Mouse (Mus musculus) Muller cell, postnatal 12 days (primary cell): ENCODE data around the gene Chn1.

Source experiments
- DNase-seq: peaks from one replicate; pipeline ENCODE4 v3.0.0-alpha.2; 2015; ENCODE audit errors: inconsistent ontology term

Gene Chn1

DNA sequence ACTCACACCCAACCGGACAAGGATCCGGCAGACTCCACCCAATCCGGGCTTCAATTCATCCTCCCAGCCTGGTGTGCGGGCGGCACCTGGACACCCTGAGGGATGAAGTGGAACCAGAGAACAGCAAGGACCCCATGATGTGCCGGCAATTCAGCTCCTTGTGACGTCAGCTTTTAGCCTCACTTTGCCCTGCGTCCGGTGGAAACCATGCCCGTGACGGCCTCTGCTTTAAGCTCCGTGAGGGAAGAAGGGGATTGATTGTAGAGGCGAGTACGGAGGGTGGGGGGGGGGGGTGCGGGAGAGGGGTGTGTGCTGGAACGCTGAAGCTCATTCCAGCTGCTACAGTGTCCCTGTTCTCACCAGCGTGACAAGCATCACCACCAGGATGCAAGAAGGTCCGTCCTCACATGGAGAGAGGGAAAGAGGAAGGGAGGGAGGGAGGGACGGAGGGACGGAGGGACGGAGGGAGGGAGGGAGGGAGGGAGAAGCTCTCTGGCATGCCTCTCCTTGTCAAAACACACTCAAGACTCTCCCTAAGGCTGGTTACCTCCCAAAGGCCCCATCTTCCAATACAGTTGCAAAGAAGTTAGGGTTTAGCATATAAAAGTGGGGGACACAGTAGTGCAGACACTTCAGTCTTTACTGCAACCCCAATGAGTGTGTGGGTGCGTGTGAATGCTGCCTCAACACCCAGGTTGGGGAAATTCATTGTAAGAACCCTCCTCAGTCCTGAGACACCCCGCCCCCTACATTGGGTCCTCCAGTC is 214.1 kb downstream of the Chn1 start:
- no peak for DNase-seq
